Mouse (Mus musculus): ENCODE data around the gene Nt5c3b.

Nt5c3b gene

DNA sequence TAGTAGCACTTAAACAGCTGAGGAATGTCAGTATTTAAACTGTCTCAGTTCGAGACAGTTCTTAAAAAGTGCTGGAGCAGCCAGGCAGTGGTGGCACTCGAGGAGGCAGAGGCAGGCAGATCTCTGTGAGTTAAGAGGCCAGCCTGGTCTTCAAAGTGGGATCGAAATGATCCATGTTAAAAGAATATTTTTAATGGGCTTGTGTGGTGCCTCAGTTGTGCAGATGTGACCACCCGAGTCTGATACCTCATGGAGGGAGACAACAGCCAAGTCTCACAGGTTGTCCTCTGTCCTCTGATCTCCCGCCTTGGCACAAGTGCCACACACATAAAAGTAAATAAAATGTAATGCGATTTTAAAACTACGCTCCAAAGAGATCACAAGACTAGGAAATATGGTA lies 43.1 kb downstream of the Nt5c3b start:
- DNase-seq: no peak

GRCm38 (mm10) chr11:100397600-100398389 lies 43.8 kb downstream of the Nt5c3b start, which contains the start of gene Jup:
Gene Jup, minus strand, starts transcription at chr11:100397763.
- DNase-seq: peak; percentile 90 to 94

DNA sequence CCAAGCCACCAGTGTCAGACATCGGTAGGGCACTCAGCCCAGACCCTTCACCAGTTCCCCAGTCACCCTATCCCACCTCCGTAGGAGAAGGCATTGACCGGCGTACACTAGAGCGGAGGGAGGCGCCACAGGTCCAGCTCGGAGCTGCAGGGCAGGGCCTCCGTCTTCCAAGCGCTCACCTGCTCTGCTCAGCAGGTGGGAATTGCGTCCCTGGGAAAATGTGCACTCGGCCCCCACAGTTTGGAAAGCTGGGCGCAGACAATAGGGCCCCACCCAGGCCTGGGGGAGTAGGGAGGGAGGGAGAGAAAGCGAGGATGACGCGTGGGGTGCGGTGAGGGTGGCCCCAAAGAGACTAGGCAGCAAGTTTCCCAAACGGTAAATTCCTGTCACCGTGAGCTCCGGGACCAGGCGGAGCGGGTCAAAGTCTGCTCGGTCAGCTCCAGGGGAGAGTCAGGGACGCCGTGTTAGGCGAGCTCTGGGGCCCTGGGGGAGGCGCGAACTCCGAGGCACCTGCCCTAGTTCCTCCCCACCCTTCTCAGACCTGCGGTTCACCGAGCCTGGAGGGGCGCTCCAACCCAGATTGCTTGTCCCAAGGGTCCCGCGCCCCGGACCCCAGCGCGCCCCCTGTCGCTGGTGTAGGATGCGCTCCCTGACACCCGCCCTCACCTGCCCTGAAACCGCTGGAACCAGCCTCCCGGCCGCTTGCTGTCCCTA lies 44.6 kb downstream of the Nt5c3b start:
- peak in 1 of 2 experiments; percentile 58 for DNase-seq

GRCm38 (mm10) chr11:100395861-100396631 lies 45.6 kb downstream of the Nt5c3b start:
- DNase-seq: no peak

DNA sequence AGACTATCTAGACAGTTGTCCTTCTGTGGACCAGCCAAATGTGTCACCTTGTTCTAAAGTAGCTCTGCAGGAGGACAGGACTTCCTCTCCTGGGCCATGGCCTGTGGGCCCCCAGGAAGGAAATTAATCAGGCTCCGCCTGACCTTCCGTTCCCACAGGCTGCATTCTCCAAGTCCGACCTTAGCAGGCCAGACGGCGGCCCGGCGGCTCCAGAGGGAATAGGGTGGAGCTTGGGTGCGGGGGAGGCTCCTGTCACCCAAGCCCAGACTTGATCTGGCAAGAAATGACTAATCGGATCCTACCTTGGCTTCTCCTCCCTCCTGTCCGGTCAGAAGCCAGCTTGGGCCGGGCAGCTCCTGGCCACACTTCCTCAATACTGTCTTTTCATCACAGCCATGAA lies 46.4 kb downstream of the Nt5c3b start:
- DNase-seq: no peak

- DNase-seq: no peak
Measured at GRCm38 (mm10) chr11:100394353-100395074, 47.1 kb downstream of the Nt5c3b start.

- DNase-seq: peak in 1 of 2 experiments; percentile 23
Measured at GRCm38 (mm10) chr11:100393733-100394132, 47.9 kb downstream of the Nt5c3b start.

DNA sequence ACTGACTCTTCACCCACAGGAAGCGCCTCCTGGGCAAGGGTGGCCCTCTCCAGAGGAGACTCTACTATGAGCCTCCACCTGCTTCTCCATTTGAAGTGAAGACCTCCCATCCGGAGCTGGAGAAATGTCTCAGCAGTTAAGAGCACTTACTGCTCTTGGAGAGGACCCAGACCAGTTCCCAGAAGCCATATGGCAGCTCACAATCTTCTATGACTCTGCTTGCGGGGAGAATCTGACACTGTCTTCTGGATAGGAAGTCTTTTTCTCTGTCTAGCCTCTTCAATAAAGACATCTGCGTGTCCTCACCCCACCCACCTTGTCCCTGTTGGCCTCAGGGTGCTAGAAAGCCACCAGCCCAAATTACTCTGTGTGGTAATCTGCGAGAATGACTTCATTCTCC lies 48.6 kb downstream of the Nt5c3b start:
- no peak for DNase-seq

GRCm38 (mm10) chr11:100391884-100392345 lies 49.7 kb downstream of the Nt5c3b start:
- no peak for DNase-seq

DNA sequence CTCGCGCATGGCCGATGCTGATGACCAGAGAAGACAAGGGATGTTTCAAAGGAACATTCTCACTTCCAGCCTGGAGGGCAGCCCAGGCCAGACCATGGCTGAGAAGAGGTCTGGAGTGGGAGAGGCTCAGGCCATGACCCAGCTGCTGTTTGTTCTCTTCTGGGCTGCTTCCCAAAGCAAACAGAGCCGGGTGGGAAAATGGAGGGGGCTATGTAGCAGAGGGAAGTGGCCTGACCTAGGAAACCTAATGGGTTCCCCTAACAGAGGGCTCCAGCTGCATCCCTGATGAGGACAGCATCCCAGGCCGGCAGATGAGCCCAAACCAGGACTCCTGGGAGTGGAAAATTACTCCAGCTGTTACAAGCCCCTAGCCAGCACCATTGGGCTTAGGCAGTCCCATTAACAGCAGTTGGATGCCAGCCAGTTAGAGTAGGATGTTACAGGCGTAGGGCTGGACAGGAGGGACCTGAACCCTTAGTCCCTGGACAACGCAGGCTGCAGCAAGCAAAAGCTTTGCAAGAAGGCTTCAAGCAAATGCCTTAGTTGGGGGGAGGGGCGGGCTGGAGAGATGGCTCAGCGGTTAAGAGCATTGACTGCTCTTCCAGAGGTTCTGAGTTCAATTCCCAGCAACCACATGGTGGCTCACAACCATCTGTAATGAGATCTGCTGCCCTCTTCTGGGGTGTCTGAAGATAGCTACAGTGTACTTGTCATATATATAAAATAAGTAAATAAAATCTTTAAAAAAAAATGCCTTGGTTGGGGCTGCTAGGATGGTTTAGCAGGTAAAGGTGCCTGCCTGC lies 50.3 kb downstream of the Nt5c3b start:
- DNase-seq: no peak

DNA sequence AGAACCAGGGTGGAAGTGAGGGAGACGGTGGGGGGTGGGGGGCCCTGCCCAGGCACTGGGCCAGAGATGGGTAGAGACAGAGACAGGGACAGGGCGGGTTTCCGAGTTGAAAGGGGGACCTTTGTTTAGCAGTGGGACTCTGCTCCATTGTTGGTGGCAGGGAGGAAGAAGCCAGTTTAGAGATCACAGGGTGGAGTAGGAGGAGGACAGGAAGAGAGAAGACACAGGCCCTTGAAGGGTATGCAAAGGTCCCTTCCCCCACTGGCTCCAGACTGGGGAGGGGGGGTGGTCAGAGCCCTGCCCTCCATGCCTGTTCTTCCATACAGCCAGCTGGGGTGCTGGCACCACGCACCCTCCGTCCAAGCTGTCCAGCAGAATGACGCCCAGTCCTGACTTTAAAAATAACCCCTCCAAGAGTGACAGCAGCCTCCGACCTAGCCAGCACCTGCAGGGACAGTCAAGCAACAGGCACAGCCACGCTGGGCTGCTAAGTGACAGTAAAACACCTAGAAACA lies 51.6 kb downstream of the Nt5c3b start:
- no peak for DNase-seq

DNA sequence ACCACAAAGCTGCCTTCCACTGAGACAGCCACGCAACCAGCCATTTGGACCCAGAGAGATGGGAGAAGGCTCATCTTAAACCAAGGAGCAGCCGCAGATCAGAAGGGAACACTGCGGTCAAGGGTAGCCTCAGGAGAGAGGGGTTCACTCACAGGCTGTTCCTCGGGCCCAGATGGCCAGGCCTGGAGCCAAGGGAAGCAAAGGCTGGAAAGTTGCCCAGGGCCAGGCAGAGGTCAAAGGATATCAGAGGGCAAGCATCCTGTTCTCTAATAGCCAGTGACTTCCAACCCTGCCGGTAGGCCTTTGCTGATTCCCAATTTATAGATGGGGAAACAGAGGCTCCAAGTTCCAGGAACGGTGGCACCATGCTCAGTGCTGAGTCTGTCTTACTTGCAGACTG lies 53.0 kb downstream of the Nt5c3b start:
- no peak for DNase-seq

GRCm38 (mm10) chr11:100387589-100388375 lies 53.8 kb downstream of the Nt5c3b start:
- DNase-seq: no peak

DNA sequence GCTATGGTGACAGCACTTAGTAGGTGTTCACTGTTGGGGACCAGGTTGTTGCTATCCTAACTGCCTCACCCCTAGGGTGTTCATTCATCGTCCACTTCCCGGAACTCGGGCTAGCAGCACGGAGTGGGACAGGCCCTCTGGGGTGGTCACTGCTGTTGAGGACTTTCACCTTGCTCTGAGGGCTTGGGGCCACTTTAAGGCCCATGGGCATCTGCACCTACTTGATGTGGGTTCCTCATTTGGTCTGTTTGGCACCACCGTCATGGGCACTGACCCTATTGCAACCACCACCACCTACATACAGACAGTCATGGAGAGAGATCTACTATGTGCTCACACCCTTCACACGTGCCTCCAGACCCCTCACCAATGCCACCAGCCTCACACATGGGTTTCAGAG lies 54.5 kb downstream of the Nt5c3b start:
- DNase-seq: no peak

DNA sequence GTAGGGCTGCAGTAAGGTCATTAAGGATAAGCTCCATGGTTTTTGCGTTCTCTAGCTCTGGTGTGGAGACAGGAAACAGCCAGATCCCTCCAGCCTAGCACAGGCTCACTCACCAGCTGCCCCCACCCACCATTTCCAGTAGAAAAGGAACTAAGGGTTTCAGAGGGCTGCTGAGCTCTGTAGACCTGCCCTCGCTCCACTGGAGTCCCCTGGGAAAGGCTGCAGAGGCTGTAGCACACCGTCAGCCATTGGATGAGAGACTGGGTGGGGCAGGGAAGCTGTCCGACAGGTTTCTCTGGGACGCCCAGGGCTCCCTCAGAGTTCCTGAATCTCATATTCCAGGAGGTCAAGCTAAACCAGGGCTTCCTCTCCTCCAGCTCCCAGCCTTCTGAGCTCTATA lies 55.0 kb downstream of the Nt5c3b start:
- DNase-seq: no peak

DNA sequence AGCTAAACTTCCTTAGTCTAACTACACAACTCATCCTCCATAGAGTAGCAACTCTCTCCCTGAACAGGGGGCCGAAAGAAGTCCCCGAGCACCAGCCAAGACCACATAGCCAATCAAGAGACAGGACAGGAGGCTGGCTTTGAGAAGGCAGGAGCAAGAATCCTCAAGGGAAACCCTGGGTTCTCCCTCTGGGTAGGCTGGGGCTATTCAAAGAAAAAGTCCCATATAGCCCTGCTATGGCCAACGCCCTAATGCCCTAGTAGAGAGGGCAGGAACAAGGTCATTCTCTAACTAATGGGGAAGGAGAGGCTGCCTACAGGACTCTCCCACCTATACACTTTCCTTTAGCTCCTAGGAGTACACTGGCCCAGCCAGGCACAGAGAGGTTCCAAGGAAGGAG lies 56.6 kb downstream of the Nt5c3b start:
- DNase-seq: no peak

GRCm38 (mm10) chr11:100382682-100383081 lies 58.9 kb downstream of the Nt5c3b start:
- no peak for DNase-seq

- DNase-seq: no peak
Measured at GRCm38 (mm10) chr11:100379311-100379710, 62.3 kb downstream of the Nt5c3b start.

DNA sequence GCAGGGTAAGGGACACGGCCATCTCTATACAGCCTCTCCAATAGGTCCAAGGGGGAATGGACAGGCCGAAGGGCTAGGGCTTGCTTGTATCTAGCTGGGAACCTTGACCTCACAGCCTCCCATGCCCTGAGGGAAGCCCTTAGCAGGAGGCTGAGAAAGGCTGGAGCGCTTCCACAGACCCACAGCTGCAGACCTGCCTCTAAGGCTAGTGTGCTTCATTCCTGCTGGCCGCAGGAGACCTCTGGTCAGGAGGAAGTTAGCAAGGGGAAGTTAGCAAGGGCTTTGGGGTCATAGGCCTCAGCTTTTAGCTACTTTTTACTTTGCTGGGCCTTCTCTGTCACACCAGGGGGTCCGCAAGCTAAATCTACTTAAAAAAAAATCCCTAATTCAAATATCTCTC lies 63.2 kb downstream of the Nt5c3b start:
- DNase-seq: no peak

DNA sequence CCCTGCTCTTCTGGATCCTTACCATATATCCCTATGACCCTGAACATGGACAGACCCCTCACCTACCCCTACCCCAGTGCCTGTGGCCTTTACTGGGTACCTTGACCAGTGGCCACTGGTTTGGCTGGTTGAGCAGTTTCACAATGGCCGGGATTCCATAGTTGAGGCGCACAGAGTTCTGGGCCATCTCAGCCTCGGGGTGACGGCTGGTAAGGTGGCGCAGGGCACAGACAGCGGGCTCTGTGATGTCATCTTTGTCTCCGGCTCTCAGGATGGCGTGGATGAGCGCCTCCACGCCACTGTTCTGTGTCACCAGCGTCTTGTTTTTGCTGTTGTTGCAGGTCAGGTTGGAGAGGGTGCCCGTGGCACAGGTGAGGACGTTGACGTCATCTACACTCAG lies 63.6 kb downstream of the Nt5c3b start:
- DNase-seq: no peak
